Mouse (Mus musculus): ENCODE measurements around the gene Poglut1. TPM values are rescaled to one million over a fixed set of nuclear protein-coding genes. Genes with fewer than 3 reads are reported as not detected.
"Not testable (repeated sequence)": the region's sequence is repeated elsewhere in the genome, so short reads cannot be mapped to it uniquely, and the experiment has no call there.

Gene Poglut1
- polyA plus RNA-seq, 1 experiment from 2014 or later, result 57.5 TPM

- Histone ChIP-seq H3K4me2 (replicated peaks) (peak overlapping the region; percentile 56), H3K27ac (replicated peaks) (no peak overlapping the region), H3K4me1 (no peaks in the 10 kb centered on the region), H3K27me3 (0 out of 2 replicates have a peak, but pooled peaks cover 14% of the 10 kb centered on the region), H3K4me3 (replicated peaks) (peak overlapping the region; percentile 33), H3K36me3 (no peaks in the 10 kb centered on the region), H3K9me3 (replicated peaks) (no peaks in the 10 kb centered on the region), H3K9ac (peak overlapping the region; percentile 9; the same call in 1 of the 2 replicates)
- no peak for ATAC-seq (ENCODE audit: insufficient number of reproducible peaks, low FRiP score, low TSS enrichment, low read depth)
- 29% methylated on average over 42 of the region's 42 CpGs for WGBS
Measured at GRCm38 (mm10) chr16:38483582-38484309, 66.3 kb downstream of the Poglut1 start.

- no peaks in the 10 kb centered on the region for H3K9me3 ChIP-seq (replicated peaks)
- H3K4me1 ChIP-seq, result no peaks in the 10 kb centered on the region
- ATAC-seq (ENCODE audit: insufficient number of reproducible peaks, low FRiP score, low TSS enrichment, low read depth), result no peak
- whole genome bisulfite sequencing, result 23% methylated on average over 32 of the region's 32 CpGs
- H3K4me3 ChIP-seq (replicated peaks), result peak overlapping the region; percentile 33
- H3K36me3 ChIP-seq, result no peaks in the 10 kb centered on the region
- peak overlapping the region; percentile 9; the same call in 1 of the 2 replicates for H3K9ac ChIP-seq
- H3K27ac ChIP-seq (replicated peaks), result no peak overlapping the region
- H3K4me2 ChIP-seq (replicated peaks), result peak overlapping the region; percentile 56
- 0 out of 2 replicates have a peak, but pooled peaks cover 14% of the 10 kb centered on the region for H3K27me3 ChIP-seq
Measured at GRCm38 (mm10) chr16:38482780-38483562, 67.1 kb downstream of the Poglut1 start.

GRCm38 (mm10) chr16:38481327-38481726 lies 68.7 kb downstream of the Poglut1 start:
- H3K4me2 ChIP-seq (replicated peaks), result no peak overlapping the region
- no peak overlapping the region for H3K27ac ChIP-seq (replicated peaks)
- H3K4me3 ChIP-seq (replicated peaks), result no peak overlapping the region
- ATAC-seq (ENCODE audit: insufficient number of reproducible peaks, low FRiP score, low TSS enrichment, low read depth), result no peak
- H3K9ac ChIP-seq, result no peak overlapping the region
- 0 out of 2 replicates have a peak, but pooled peaks cover 14% of the 10 kb centered on the region for H3K27me3 ChIP-seq
- peaks cover 8% of the 10 kb centered on the region for H3K4me1 ChIP-seq
- no peaks in the 10 kb centered on the region for H3K36me3 ChIP-seq
- no peaks in the 10 kb centered on the region for H3K9me3 ChIP-seq (replicated peaks)
- 75% methylated on average over 4 of the region's 4 CpGs for WGBS

- no peak overlapping the region for H3K27ac ChIP-seq (replicated peaks)
- H3K4me3 ChIP-seq (replicated peaks), result no peak overlapping the region
- 95% methylated on average over 3 of the region's 3 CpGs for WGBS
- ATAC-seq (ENCODE audit: insufficient number of reproducible peaks, low FRiP score, low TSS enrichment, low read depth), result no peak
- H3K9me3 ChIP-seq (replicated peaks), result no peaks in the 10 kb centered on the region
- H3K27me3 ChIP-seq, result 0 out of 2 replicates have a peak, but pooled peaks cover 8% of the 10 kb centered on the region
- H3K4me1 ChIP-seq, result peaks cover 8% of the 10 kb centered on the region
- no peaks in the 10 kb centered on the region for H3K36me3 ChIP-seq
- H3K9ac ChIP-seq, result no peak overlapping the region
- no peak overlapping the region for H3K4me2 ChIP-seq (replicated peaks)
Measured at GRCm38 (mm10) chr16:38478296-38478695, 71.8 kb downstream of the Poglut1 start.

- not testable (repeated sequence) for H3K27me3 ChIP-seq; H3K9ac ChIP-seq; H3K27ac ChIP-seq (replicated peaks); H3K4me1 ChIP-seq; H3K36me3 ChIP-seq; ATAC-seq (ENCODE audit: insufficient number of reproducible peaks, low FRiP score, low TSS enrichment, low read depth); H3K9me3 ChIP-seq (replicated peaks)
- 37% methylated on average over 14 of the region's 14 CpGs for WGBS
- H3K4me2 ChIP-seq (replicated peaks), result peak overlapping the region; percentile 77
- peak overlapping the region; percentile 42 for H3K4me3 ChIP-seq (replicated peaks)
Measured at GRCm38 (mm10) chr16:38477241-38477608, 72.8 kb downstream of the Poglut1 start.

GRCm38 (mm10) chr16:38476312-38477240 lies 73.5 kb downstream of the Poglut1 start:
- Histone ChIP-seq H3K9me3 (replicated peaks) (no peaks in the 10 kb centered on the region), H3K4me3 (replicated peaks) (peak overlapping the region; percentile 42), H3K4me1 (peaks cover 8% of the 10 kb centered on the region), H3K27me3 (0 out of 2 replicates have a peak, but pooled peaks cover 3% of the 10 kb centered on the region), H3K27ac (replicated peaks) (peak overlapping the region; percentile 63), H3K9ac (peak overlapping the region; percentile 26; the same call in 1 of the 2 replicates), H3K36me3 (no peaks in the 10 kb centered on the region), H3K4me2 (replicated peaks) (peak overlapping the region; percentile 77)
- no peak for ATAC-seq (ENCODE audit: insufficient number of reproducible peaks, low FRiP score, low TSS enrichment, low read depth)
- 6% methylated on average over 34 of the region's 34 CpGs for WGBS

GRCm38 (mm10) chr16:38475681-38476311 lies 74.3 kb downstream of the Poglut1 start:
- Histone ChIP-seq H3K36me3 (no peaks in the 10 kb centered on the region), H3K27me3 (no peaks in the 10 kb centered on the region), H3K9ac (no peak overlapping the region), H3K4me3 (replicated peaks) (peak overlapping the region; percentile 42), H3K4me2 (replicated peaks) (peak overlapping the region; percentile 77), H3K4me1 (peaks cover 8% of the 10 kb centered on the region), H3K27ac (replicated peaks) (no peak overlapping the region), H3K9me3 (replicated peaks) (no peaks in the 10 kb centered on the region)
- ATAC-seq (ENCODE audit: insufficient number of reproducible peaks, low FRiP score, low TSS enrichment, low read depth), result 0 out of 2 replicates have a peak, but pooled peaks have one; percentile 15
- 49% methylated on average over 4 of the region's 4 CpGs for WGBS

Other genes starting within 250 kb of the Poglut1 start
- gene Maats1, start 208.1 kb downstream of the Poglut1 start, polyA plus RNA-seq (2015; fragmentation: Nextera tagmentation; extraction: Ambion mirVana), result 1.8 and 4.2 TPM in 2 replicates
- gene Cox17, start 203.3 kb downstream of the Poglut1 start, polyA plus RNA-seq (2015; fragmentation: Nextera tagmentation; extraction: Ambion mirVana), result 122 and 124 TPM in 2 replicates
- not detected in 2 replicates for gene Gm21987, start 203.2 kb downstream of the Poglut1 start, polyA plus RNA-seq (2015; fragmentation: Nextera tagmentation; extraction: Ambion mirVana)
- 5.2 and 9.7 TPM in 2 replicates for gene Popdc2, start 188.0 kb downstream of the Poglut1 start, polyA plus RNA-seq (2015; fragmentation: Nextera tagmentation; extraction: Ambion mirVana)
- 0.49 and 0.60 TPM in 2 replicates for gene Pla1a, start 117.1 kb downstream of the Poglut1 start, polyA plus RNA-seq (2015; fragmentation: Nextera tagmentation; extraction: Ambion mirVana)
- 105 and 109 TPM in 2 replicates for gene Adprh, start 97.6 kb downstream of the Poglut1 start, polyA plus RNA-seq (2015; fragmentation: Nextera tagmentation; extraction: Ambion mirVana)
- 0.21 and 0.41 TPM in 2 replicates for gene Cd80, start 94.7 kb downstream of the Poglut1 start, polyA plus RNA-seq (2015; fragmentation: Nextera tagmentation; extraction: Ambion mirVana)
- gene Timmdc1, start 27.6 kb downstream of the Poglut1 start, polyA plus RNA-seq (2015; fragmentation: Nextera tagmentation; extraction: Ambion mirVana), result 28.9 and 29.9 TPM in 2 replicates
- 136 and 138 TPM in 2 replicates for gene Tmem39a, start 8.4 kb upstream of the Poglut1 start, polyA plus RNA-seq (2015; fragmentation: Nextera tagmentation; extraction: Ambion mirVana)
- 14.5 and 16.3 TPM in 2 replicates for gene Arhgap31, start 163.0 kb upstream of the Poglut1 start, polyA plus RNA-seq (2015; fragmentation: Nextera tagmentation; extraction: Ambion mirVana)
- 24.7 and 25.2 TPM in 2 replicates for gene B4galt4, start 192.0 kb upstream of the Poglut1 start, polyA plus RNA-seq (2015; fragmentation: Nextera tagmentation; extraction: Ambion mirVana)

Measured in embryonic facial prominence, embryonic 15.5 days (tissue).